Mouse (Mus musculus): Measurements from ENCODE around the gene Rdh8.

- TF ChIP-seq POLR2A (IDR thresholded peaks at IDR 0.05; ENCODE audit: control insufficient read depth, low read depth, low read length) (no peak), CTCF (IDR thresholded peaks at IDR 0.05; ENCODE audit: control insufficient read depth, insufficient read depth, insufficient replicate concordance, low read depth, low read length) (no peak)
Observed at GRCm38 (mm10) chr9:20842211-20842610, 23.9 kb downstream of the Rdh8 start.

Data from testis, adult 2 months (tissue).